Mouse (Mus musculus) ES-Bruce4 (cell line): ENCODE measurements at regions not wholly inside any gene's neighbourhood (a gene's known extent, or its start where the extent isn't known, plus 50 kb on each side); places are given as distances from the start of the nearest gene placed in this dataset.
A peak's percentile ranks its signal among the peaks of the same experiment; 100 is the strongest.

Experiments used
- CTCF ChIP-seq: IDR thresholded peaks from one replicate; pipeline ENCODE4 v1.8.1; 2011; ENCODE audit warnings: low read depth, low read length
- POLR2A ChIP-seq: IDR thresholded peaks from one replicate; pipeline ENCODE4 v1.8.1; 2011; ENCODE audit warnings: low read length; ENCODE audit not compliant: insufficient read depth

- no peak for TF ChIP-seq POLR2A
- TF ChIP-seq CTCF: peak; percentile 95
Measured at GRCm38 (mm10) chr2:128412352-128412751, 178.7 kb upstream of the Spdye4c start.
